Mouse (Mus musculus): ENCODE data around the gene Mpig6b.

DNA sequence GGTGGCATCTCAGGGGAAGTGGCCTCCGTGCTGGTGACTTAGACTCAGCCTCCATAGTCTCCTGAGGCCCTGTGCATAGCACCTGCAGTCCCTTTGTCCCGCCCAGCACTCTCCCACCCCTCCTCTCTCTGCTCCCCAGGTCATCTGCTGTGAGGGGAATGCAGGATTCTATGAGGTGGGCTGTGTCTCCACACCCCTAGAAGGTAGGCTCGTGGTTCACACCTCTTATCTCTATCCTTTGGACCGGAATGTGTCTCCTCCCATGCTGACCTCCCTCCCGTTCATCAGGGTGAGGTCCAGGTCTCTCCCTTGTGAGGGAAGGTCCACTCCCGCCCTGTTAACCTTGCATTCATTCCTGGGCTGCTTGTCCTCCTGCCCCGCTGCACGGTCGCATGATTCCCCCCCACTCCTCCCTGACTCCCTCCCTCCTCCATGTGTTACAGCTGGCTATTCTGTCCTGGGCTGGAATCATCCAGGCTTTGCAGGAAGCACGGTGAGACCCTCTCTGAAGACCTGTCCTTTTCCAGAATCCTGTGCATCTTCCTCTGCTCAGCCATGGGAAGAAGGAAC lies 34.3 kb upstream of the Mpig6b start:
- TF ChIP-seq CTCF (IDR thresholded peaks at IDR 0.05; ENCODE audit: borderline replicate concordance, extremely low read depth, insufficient read depth, insufficient read length) (no peak), POLR2A (IDR thresholded peaks at IDR 0.05; ENCODE audit: borderline replicate concordance, extremely low read depth, insufficient read depth, insufficient read length, poor library complexity, severe bottlenecking) (no peak)

Data from brain, embryonic 14.5 days (tissue).